Mouse (Mus musculus): ENCODE measurements around the gene Smarcd2.

Smarcd2 gene

DNA sequence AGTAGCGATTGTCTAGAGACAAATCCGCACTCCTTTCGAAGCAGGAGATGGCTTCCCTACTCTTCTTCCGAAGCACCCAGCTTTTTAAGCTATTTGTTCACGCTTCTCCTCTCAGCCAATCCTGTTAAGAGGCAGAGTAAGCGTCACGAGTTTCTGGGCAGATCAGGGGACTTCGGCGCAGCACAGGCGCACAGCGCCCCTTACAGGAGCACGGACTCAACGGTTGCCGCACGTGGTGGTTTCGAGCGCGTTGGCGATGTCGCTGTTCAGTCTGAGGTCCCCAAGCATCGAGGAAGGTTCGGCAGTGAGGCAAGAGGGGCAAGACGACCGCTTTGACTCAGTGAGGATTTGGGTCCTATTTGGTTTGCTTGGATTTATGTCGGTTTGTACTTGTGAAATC lies 3.7 kb upstream of the Smarcd2 start, which contains the start of gene Tcam1:
Tcam1 (plus strand) TSS at position 219 of the 400 bp plus-strand sequence.
- peak; percentile 86 to 94 for DNase-seq (ENCODE audit: low spot score in 2 of 2)

DNA sequence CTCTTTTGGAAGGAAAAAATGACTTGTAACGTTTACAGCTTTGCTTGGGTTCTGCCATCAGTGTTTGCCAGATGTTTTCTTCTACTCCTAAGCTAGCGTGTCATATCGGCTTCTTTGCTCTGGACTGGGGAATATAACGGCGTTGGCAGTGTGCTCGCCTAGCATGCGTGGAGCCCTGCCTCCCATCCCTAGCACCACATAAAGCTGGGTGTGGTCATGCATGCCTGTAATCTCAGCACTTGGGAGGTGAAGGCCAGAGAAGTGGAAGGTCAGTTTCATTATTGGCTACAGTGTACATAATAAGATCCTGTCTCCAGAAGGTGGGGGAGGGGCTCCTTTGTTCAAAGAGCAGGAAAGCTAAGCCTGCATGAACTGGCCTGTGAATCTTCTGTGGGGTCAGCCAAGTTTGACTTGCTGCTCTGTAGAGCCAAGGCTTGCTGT lies 2.2 kb upstream of the Smarcd2 start:
- DNase-seq (ENCODE audit: low spot score in 2 of 2), result no peak

DNA sequence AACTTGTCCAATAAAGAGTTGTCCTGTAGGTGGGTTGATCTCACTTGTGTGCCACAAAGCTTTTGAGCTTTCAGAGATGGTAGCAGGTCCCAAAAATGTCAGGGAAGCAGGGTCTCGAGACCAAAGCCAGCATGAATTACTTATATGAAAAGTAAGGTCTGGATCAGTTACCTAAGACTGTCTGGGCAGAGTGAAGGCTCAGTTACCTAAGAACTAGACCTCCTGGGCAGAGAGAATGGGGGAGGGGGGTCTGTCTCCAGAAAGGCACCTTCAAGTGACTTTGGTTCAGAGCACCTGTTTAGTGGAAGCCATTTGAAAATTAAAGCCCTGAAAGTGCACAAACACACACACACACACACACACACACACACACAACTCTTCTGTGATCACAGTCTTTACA lies 1.6 kb upstream of the Smarcd2 start:
- DNase-seq (ENCODE audit: low spot score in 2 of 2), result no peak

DNA sequence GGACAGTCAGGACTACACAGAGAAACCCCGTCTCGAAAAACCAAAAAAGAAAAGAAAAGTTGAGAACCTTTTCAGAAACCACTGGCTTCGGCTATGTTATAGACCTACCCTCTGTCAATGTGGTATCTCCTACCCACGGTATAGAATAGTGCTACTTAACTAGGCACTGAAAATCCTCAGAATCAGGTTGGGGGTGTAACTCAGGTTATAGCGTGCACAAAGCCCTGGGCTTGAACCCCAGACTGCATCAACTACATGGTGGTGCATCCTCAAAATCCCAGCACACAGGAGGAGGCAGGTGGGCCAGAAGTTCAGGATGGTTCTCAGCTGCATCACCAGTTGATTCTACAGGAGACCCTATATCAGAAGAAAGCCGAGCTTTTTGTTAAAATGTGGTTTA lies 1.0 kb upstream of the Smarcd2 start:
- DNase-seq (ENCODE audit: low spot score in 2 of 2), result no peak

DNA sequence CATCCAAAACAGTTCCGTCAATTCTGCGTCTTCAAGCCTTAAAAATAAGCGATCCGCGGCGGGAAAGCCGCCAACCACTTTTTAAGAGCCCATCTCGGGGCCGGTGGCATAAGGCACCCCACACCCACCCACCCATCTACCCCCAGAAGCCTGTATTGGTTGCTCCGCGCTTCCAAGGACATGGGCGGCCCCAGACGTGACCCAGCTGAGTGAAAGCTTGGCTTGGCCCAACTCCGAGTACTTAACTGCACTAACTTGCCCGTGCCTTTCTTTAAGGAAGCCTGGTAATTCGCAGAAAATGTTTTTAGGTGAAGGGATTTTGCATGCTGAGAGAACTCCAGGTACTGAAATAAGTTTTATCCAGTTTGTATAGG lies 526 bp upstream of the Smarcd2 start:
- no peak for DNase-seq (ENCODE audit: low spot score in 2 of 2)

DNA sequence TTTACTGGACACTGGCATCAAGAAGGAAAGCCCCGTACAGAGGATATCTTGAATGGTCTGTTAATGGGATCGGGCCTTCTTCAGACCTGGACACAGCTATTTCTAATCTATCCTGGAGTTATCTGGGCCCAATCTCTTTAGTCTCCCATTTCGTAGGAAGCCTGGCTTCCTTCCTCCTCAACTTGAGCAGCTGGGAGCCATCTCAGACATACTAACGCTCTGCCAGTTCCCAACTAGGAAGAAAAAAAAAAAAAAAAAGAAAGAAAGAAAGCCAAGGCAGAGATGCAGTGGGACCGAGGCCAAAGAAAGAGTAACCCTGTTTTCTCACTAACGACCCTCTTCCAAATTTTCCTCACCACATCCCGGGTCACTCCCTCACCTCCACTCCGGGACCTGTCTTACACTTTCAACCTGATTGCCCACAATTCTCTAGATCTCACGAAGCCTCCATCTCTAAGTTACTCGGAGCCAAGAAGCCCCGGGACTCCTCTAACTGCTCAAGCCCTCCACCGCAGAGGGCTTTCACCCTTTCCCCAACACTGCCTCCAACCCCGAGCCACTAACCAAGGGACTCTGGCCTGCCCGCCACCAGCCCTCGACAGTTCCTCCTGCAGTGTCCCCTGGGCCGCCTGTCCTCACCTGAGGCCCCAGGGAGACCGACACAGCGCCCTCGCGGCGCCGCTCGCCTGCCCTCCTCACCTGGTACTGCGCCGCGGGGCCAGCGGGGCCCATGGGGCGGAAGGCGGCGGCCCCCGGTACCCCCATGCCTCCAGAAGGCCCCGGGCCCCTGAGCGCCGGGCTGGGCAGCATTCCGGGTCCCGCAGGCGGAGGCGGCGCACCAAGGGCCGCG lies 753 bp downstream of the Smarcd2 start:
- peak in 1 of 2 experiments; percentile 43 for DNase-seq (ENCODE audit: low spot score in 2 of 2)

DNA sequence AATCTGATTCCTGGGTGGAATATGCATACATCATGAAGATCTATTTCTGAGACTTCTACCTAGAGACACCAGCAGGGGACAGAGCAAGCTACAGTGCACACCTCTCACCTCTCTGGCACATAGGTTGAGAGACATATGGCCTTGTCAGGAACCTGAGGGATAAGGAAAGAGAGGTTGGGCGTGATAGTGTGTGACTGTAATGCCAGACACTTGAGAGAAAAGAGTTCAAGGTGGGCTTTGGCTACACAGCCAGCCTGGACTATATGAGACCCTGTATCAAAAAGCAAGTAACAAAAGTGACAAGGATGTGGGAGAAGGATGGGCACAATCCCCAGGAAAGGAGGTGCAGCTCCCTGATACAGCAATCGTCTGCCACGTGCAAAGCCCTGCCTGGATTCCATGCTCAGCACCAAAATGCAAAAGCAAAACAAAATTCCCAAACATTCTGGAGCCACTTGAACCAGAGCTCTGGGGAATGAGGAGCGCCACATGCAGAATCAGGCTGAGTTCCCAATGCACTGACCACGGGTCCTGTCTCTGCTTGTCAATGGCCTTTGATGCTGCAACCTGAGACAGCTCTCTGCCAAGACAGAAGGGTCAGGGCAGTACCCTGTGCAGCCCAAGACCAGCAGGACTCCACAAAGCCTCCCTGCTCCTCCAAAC lies 1.5 kb downstream of the Smarcd2 start:
- no peak for DNase-seq (ENCODE audit: low spot score in 2 of 2)

DNA sequence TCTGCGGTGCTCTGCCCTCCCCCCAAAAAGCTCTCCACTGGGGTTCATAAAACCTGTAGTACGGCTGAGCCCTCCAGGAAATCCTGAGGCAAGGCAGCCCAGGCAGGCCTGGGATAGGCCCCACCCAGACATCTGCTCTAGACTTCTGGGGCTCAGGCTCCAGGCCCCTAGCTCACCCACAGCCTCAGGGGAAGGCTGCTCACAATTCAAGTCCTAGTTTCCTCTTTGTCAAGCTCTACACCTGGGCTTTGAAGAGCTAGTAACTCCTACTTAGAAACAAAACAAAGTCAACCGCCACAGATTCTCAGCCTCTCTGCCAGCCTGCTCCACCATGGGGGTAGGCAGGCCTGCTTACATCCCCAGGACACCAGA lies 3.7 kb downstream of the Smarcd2 start:
- no peak for DNase-seq (ENCODE audit: low spot score in 2 of 2)

DNA sequence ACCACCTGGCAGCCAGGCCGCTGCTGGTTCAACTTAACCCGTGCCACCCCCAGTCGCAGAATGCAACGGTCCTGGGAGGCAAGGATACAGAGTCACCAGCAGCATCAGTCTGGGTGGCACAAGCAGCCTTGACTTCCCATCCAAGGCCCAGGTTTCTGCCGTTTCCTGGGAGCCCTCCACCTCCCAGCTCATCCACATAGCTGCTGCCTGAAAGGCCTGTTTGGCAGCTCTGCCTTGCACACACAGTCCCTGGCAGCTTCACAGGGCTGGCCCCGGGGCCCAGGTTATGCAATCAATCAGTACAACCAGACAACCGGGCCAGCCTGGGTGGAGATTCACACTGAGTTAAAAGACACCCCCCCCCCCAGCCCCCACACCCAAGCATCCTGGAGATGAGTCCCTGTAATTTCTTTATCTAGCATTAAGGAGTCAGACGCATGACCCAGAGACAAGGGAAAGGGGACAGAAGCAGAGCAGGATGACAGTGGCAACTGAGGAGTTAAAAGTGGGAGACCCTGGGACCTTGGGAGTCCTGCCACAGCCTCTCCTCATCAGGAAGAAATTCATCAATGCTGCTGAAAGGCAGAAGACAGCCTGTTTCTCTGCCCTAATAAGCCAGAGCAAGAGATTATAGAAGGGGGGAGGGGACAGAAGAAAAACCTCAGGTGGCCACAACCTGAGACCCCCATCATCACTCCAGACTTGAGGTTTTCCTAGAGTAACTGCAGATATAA lies 4.3 kb downstream of the Smarcd2 start:
- no peak for DNase-seq (ENCODE audit: low spot score in 2 of 2)

DNA sequence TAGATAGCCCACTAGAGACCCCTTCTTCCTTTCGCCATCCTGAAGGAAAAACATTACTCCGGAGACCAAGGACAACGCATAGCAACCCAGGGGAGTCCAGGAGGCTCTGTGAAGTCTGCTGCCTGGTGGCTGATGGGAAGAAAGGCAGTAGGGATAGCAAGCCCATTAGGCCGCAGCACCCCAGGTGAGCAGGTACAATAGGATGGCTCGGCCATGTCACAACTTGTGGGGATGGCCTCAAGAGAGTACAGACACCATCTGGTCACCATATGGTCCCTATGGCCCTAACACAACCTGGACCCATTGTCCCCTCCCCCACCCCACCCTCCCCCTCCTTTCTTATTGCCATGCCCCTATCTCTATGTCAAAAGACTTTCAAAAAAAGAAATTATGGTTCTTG lies 4.9 kb downstream of the Smarcd2 start:
- DNase-seq (ENCODE audit: low spot score in 2 of 2), result no peak

DNA sequence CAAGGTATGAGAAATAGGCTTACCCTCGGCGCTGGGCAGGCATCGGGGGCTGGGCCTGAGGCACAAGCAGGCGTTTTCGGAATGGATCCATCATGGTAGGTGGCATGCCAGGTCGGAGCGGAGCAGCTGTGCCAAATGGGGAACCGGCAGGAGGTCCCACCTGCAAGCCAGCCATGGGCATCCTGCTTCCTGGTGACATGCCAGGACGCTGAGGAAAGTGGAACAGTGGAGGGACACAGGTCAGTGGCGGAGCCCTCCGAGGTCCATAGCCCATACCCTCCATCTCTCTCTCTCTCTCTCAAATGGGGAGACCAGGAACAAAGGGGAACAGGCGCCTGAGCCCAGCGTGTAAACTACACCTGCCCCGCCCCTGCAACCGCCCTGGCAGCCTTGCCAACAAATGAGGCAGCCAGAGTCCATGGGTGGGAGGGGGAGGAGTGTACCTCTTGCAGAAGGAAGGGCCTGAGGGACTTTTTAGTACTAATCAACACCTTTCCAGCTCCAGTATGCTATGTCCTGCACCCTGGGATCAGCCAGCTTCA lies 5.4 kb downstream of the Smarcd2 start:
- no peak for DNase-seq (ENCODE audit: low spot score in 2 of 2)

DNA sequence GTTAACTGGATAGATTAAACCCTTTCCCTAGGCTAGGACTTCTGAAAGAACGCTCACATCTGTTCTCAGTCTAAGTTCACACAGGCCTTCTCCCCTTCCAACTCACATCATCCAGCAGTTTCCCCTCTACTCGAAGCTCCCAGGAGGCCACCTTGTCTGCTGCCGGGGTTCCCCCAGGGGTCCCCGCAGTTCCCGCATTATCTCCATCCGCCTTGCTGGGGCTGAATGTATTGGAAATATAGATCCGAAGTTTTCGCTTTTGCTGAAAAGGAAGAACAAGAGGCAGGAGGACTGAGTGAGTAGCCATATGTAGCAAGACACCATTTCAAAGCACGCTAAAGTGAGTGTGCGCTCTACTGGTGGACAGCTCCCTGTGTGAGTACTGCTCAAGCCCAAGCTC lies 6.3 kb downstream of the Smarcd2 start:
- no peak for DNase-seq (ENCODE audit: low spot score in 2 of 2)

DNA sequence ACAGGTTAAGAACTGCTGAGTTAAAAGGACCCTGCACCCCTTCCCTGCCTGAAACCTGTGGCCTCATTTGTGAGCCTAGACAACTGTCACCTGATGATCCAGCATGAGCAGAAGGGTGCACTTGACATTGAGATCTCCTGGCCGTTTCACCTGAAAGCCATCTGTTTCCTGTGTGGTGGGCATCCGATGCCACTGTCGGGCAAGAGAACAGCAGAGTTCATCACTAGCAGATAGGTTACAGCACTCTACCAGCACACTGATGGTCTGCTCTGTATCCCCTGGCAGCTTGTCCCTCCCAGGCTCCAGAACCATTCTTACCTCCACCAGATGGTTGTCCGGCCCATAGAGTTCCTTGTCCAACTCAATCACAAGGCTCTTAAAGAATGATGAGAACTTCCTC lies 7.2 kb downstream of the Smarcd2 start:
- DNase-seq (ENCODE audit: low spot score in 2 of 2), result no peak

DNA sequence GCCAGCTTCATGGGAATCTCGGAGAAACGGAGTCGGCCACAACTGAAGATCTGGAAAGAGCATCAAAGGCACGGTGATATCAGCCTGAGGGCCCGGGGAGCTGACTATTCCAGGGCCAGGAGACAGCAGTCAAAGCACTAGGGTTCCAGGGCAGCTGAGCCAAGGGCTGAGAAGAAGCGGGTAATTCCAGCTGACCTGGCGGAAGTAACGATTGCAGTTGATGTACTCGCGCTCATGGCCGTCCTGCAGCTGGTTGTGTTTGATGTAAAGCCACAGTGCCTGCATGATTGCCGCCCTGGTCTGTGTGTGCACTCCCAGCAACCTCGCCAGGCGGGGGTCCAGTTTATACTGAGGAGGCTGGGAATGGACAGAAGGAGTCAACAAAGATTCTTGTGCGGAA lies 7.8 kb downstream of the Smarcd2 start:
- DNase-seq (ENCODE audit: low spot score in 2 of 2), result no peak

DNA sequence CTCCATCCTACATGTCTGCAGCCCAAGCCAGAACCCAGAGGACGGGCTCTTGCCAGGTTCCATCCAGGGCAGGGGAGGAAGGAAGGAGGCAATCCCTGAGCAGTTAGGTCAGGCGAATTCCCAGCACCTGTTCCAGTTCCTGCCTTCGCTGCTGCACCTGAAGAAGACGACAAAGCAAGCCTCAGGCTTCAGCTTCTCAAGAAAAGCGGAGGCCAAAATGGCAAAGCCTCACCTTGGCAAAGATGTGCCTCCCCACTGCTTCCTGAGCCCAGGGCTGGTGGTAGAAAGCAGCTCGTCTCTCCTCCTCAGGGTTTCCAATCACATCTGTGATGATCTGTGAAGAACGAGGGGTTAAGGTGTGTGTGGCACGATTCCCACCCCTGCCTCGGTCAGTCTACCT lies 8.8 kb downstream of the Smarcd2 start:
- no peak for DNase-seq (ENCODE audit: low spot score in 2 of 2)

DNA sequence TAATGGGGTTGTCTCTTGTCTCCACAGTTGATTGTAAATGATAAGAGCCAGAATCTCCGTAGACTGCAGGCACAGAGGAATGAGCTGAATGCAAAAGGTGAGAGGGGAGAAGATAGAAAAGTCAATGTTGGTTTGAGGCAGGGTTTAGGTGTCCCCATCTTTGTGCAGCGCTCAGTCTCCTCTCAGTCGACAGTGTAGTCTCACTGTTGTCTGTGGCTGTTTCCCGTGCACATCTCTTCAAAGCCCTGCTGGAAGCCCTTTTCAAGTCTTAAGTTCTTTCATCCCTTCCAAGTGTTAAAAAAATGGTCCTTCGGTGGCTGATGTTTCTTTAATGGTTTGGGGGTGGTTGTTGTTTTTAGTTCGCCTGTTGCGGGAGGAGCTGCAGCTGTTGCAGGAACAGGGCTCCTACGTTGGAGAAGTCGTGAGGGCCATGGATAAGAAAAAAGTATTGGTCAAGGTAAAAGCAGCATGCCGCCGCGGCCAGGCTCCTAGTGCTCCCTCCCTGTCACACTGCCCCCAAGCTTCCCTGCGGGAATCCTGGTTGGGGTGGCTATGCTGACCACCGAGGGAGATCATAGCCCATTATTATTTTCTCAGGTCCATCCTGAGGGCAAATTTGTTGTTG lies 11.8 kb downstream of the Smarcd2 start:
- no peak for DNase-seq (ENCODE audit: low spot score in 2 of 2)

DNA sequence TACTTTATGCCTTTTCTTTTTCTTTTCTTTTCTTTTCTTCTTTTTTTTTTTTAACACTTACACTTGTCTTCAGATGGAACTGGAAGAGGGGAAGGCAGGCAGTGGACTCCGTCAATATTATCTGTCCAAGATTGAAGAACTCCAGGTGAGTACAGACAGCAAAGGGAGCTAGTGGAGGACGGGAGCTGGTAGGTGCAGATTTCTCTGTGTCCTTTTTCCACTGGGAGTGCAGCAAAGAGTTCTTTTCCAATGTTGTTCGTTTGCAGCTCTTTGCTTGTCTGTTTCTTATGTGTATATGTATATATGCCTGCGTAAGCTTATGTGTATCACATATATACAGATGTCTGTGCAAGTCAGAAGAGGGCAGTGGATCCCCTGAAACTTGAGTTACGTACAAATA lies 16.0 kb downstream of the Smarcd2 start:
- DNase-seq (ENCODE audit: low spot score in 2 of 2), result no peak

DNA sequence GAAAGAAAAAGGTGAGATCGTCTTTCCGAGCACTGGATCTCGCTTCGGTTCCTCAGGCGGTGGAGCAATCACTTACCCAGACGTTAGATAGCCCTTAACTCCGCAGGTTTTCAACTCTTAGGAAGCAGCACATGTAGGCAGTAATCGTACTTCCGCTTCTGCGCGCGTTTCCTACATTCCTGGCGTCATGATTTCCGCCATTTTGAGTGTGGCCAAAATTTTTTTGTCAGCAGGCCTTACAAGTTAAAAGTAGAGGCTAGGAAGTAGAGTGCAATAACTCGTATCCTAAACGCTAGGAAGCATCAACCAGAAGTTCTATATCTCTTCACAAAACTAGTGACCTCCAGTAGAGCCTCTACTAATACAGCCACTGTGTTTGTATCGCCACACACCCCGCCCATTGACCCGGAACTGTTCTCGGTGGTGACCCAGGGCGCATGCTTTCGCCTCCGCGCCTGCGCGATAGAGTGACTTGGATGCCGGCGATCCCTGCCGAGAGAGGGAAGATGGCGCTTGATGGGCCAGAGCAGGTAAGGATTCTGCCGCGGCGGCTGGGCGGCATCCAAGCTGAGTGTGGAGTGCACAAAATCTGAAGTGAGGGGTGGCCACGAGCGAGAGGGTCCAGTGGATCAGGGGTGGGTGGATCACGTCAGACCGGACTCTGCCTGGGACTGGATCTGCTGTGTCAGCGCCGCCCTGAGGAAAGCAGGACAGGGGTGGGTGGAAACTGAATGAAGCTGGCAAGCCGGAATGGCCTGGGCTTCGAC lies 16.9 kb downstream of the Smarcd2 start, which contains the start of the genes Ftsj3 and Psmc5:
Ftsj3 (minus strand) TSS at position 395 of the 767 bp plus-strand sequence.
Psmc5 (plus strand) TSS at position 470 of the 767 bp plus-strand sequence.
- DNase-seq (ENCODE audit: low spot score in 2 of 2), result peak; percentile 94 to 96

DNA sequence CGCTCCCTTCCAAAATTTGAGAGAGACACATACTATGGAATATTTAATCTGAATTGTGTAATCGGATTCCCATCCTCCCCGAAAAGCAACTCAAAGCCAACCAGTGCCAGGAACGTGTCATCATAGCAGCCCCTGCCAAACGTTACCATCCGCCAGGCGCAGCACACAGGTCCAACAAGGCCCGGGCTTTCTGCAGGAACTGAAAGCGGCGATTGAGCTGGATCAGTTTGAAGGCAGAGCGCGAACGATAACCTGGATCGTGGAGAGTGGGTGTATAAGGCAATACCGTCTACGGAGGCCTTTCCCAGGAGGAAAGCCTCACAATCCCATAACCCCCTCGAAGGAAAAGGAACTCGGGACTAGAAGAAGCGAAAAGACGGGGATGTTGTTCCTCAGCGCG lies 17.6 kb downstream of the Smarcd2 start:
- DNase-seq (ENCODE audit: low spot score in 2 of 2), result no peak

DNA sequence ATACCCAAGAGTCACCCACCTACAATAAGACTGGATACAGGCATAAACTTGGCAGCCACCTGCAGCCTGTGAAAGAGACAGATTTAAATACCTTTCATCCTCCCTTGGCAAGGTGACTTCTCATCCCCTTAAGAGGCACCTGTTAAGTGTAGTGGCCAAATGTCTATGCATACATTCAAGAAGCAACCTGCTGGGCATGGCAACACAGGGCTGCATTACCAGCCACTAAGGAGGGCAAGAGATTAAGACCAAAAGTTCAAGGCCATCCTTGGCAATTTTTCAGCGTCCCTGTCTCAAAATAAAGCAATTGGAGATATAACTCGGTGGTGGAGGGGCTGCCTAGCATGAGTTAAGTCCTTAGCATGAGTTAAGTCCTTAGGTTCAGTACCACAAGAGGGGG lies 18.0 kb downstream of the Smarcd2 start:
- DNase-seq (ENCODE audit: low spot score in 2 of 2), result no peak

DNA sequence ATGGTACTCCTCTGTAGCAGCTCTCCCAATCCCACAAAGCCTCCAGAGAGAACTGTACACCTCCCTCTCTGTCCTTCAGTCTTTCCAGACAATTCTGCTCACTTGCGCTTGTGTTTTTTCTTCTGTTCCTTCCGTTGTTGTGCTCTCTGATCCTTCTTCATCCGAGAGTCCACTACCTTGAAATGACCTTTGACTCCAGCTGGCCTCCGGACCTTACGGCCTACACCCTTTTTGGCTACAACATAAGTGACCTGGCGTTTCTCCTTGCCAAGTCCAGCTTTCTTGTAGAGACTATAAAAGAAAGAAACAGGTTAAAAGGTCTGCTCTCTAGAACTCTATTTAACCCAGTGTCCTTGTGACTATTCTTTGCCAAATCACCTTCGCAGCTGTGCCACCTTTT lies 23.4 kb downstream of the Smarcd2 start:
- DNase-seq (ENCODE audit: low spot score in 2 of 2), result no peak
